Mouse (Mus musculus): Measurements from ENCODE around the gene Acbd7. TPM values are rescaled to one million over a fixed set of nuclear protein-coding genes. Genes with fewer than 3 reads are reported as not detected.

The Acbd7 gene
- polyA plus RNA-seq (2014; fragmentation: Illumina TruSeq; extraction: RNeasy Lipid Tissue Mini Kit (QIAGEN cat#74804); ENCODE audit: low read depth, low replicate concordance), result not detected

DNA sequence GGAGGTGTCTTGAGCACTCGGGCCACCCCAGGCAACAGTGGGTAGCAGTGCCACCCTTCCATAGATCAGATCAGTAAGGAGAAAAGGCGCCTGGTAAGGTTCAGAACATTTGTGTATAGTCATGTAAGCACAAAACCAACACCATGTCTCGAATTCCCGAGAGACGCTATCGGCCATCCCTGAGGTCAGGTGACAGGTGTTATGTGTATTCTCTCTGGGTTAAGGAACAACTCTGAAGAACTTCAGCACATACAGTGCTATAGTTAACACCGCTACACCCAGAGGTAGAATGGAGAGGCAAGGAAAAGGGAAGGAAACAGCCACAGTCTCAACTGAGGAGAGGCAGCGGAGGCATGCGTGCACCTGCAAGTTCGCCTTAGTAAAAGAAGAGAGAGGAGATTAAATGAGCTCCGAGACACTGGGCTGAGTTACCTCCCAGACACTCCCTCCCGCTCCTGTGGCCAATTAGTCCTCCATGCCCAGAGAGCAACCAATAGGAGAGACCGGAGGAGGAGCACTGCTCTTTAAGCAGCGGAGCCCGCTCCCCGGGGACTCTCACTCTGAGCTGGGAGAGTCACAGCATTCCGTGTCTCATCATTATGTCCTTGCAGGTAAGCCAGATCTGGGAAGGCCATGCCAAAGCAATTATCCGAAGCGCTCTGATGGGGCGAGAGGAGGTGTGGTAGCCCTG, at the start of gene Acbd7:
Gene Acbd7, plus strand, starts transcription at position 558 of the 691 bp plus-strand sequence.

DNA sequence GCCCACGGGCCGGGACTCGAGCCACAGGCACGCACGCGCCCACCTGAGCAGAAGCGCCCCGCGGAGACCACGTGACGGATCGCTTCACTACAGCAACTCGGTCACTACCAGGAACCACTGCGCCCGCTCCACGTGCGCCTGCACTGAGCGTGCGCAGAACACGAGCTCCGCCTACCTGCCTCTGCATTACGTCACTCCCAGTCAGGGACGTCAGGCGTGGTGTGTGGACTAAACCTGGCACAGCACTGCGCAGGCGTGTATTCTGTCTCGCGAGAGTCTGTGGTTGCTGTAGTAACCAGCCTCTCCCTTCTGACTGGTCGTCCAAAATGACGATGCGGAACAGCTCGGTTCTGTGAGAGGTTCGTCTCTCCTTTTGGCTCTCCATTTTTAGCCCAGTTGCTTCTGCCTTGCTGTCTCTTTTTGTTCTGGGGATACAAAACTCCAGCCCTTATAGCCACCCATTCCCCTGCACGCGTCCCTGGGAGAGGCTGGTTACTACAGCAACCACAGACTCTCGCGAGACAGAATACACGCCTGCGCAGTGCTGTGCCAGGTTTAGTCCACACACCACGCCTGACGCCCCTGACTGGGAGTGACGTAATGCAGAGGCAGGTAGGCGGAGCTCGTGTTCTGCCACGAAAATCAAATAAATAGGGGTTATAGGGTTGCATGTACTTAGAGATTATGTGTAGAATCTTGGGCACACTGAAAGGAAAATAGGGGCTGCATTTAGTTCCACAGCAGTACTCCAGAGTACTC, 3.3 kb upstream of the Acbd7 start, which contains the start of gene Rpp38:
Gene Rpp38, minus strand, starts transcription at position 160 of the 759 bp plus-strand sequence.

Other genes with a start within 250 kb of the Acbd7 start
- gene Fam171a1, start 221.9 kb upstream of the Acbd7 start, polyA plus RNA-seq (2014; fragmentation: Illumina TruSeq; extraction: RNeasy Lipid Tissue Mini Kit (QIAGEN cat#74804); ENCODE audit: low read depth, low replicate concordance), result 14.1 TPM
- 55.2 TPM for gene Nmt2, start 52.0 kb upstream of the Acbd7 start, polyA plus RNA-seq (2014; fragmentation: Illumina TruSeq; extraction: RNeasy Lipid Tissue Mini Kit (QIAGEN cat#74804); ENCODE audit: low read depth, low replicate concordance)
- gene Rpp38, start 3.5 kb upstream of the Acbd7 start, polyA plus RNA-seq (2014; fragmentation: Illumina TruSeq; extraction: RNeasy Lipid Tissue Mini Kit (QIAGEN cat#74804); ENCODE audit: low read depth, low replicate concordance), result 13.1 TPM
- not detected for gene Olah, start 61.0 kb downstream of the Acbd7 start, polyA plus RNA-seq (2014; fragmentation: Illumina TruSeq; extraction: RNeasy Lipid Tissue Mini Kit (QIAGEN cat#74804); ENCODE audit: low read depth, low replicate concordance)
- gene Meig1, start 86.5 kb downstream of the Acbd7 start, polyA plus RNA-seq (2014; fragmentation: Illumina TruSeq; extraction: RNeasy Lipid Tissue Mini Kit (QIAGEN cat#74804); ENCODE audit: low read depth, low replicate concordance), result not detected
- gene Dclre1c, start 88.0 kb downstream of the Acbd7 start, polyA plus RNA-seq (2014; fragmentation: Illumina TruSeq; extraction: RNeasy Lipid Tissue Mini Kit (QIAGEN cat#74804); ENCODE audit: low read depth, low replicate concordance), result 25.6 TPM
- gene Suv39h2, start 138.9 kb downstream of the Acbd7 start, polyA plus RNA-seq (2014; fragmentation: Illumina TruSeq; extraction: RNeasy Lipid Tissue Mini Kit (QIAGEN cat#74804); ENCODE audit: low read depth, low replicate concordance), result 5.5 TPM
- 2.2 TPM for gene Gm45902, start 176.6 kb downstream of the Acbd7 start, polyA plus RNA-seq (2014; fragmentation: Illumina TruSeq; extraction: RNeasy Lipid Tissue Mini Kit (QIAGEN cat#74804); ENCODE audit: low read depth, low replicate concordance)
- 53.2 TPM for gene Hspa14, start 176.6 kb downstream of the Acbd7 start, polyA plus RNA-seq (2014; fragmentation: Illumina TruSeq; extraction: RNeasy Lipid Tissue Mini Kit (QIAGEN cat#74804); ENCODE audit: low read depth, low replicate concordance)
- gene Cdnf, start 176.9 kb downstream of the Acbd7 start, polyA plus RNA-seq (2014; fragmentation: Illumina TruSeq; extraction: RNeasy Lipid Tissue Mini Kit (QIAGEN cat#74804); ENCODE audit: low read depth, low replicate concordance), result 3.3 TPM
- 314 TPM for gene Fam107b, start 234.3 kb downstream of the Acbd7 start, polyA plus RNA-seq (2014; fragmentation: Illumina TruSeq; extraction: RNeasy Lipid Tissue Mini Kit (QIAGEN cat#74804); ENCODE audit: low read depth, low replicate concordance)